Mouse (Mus musculus) cortical plate, adult 2 months (tissue): ENCODE data around the gene Dclk1.

ENCODE experiments used
- CTCF ChIP-seq: fragments of 200-500 bp; IDR thresholded peaks from 2 replicates; pipeline ENCODE4 v1.5.1; 2011; ENCODE audit warnings: mild to moderate bottlenecking, control low read depth, low read length; ENCODE audit not compliant: insufficient read depth; ENCODE audit errors: extremely low read depth
- POLR2A ChIP-seq: fragments of 200-500 bp; IDR thresholded peaks from 2 replicates; pipeline ENCODE4 v1.6.1; 2011; ENCODE audit warnings: mild to moderate bottlenecking, low read length, control low read depth; ENCODE audit not compliant: insufficient read depth; ENCODE audit errors: extremely low read depth

GRCm38 (mm10) chr3:55527566-55527965, 285.4 kb downstream of the Dclk1 start:
- TF ChIP-seq CTCF = no peak
- no peak for TF ChIP-seq POLR2A
